Mouse (Mus musculus): ENCODE measurements around the gene Cse1l. TPM values are rescaled to one million over a fixed set of nuclear protein-coding genes. Genes with fewer than 3 reads are reported as not detected.

Gene Cse1l
- polyA plus RNA-seq (2012; rRNA removed) = 77.9 and 78.5 TPM in 2 replicates

DNA sequence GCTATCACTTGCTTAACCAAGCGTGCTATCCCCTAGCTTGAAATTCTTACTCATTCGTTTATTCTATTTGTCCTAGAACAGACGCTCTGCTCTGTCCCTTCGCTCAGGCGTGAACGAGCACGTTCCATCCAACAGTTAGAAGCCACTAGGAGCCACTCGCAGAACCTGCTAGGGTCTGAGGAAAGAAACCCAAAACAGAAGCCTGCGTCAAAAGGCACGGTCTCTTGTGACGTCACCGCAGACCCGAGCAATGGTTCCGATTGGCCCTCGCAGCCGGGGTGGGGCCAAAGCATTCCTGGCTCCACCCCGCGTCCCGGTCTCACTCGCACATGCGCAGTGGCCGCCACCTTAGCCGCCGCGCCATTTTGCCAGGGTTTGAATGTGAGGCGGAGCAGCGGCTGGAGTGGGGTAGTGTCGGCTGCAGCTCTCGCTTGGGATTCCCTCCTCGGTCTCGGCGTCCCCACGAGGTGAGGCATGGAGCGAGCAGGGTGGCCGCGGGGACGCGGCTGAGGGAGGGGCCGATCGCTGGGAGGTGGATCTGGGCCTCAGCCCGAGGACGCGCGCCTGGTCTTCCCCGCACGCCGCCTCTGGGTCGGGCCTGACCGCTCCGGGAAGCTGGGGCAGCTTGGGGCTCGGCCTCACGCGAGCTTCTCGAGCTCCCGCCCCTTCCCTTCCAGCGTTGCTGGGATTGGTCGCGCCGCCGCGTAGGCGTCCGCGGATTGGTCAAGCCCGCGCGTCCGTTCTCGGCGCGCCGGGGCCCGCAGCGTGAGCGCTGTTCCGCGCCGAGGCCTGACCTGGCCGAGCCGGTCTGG is at the start of gene Cse1l:
Cse1l (plus strand) TSS at position 330 of the 812 bp plus-strand sequence.
- TF ChIP-seq CTCF (IDR thresholded peaks at IDR 0.05; ENCODE audit: borderline replicate concordance, extremely low read depth, insufficient read depth, insufficient read length) (no peak), POLR2A (IDR thresholded peaks at IDR 0.05; ENCODE audit: borderline replicate concordance, extremely low read depth, insufficient read depth, insufficient read length, poor library complexity, severe bottlenecking) (peak; percentile 58; the same call in 1 of the 2 replicates)

DNA sequence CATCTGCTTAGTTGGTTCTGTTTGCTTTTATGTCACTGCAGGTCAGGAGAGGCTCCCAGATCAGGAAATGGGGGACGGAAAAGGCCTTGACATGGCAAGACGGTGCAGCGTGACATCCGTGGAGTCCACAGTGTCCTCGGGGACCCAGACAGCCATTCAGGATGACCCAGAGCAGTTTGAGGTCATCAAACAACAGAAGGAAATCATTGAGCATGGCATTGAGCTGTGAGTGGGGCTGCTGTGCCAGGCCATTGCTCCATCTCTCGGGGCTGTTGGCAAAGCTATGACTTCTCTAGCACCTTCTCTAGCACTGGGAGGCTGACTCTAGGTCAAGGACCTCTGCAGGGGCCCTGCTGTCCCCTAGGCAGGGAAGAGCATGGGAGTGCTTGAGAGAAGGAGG is 49.5 kb upstream of the Cse1l start:
- TF ChIP-seq POLR2A (IDR thresholded peaks at IDR 0.05; ENCODE audit: borderline replicate concordance, extremely low read depth, insufficient read depth, insufficient read length, poor library complexity, severe bottlenecking) (no peak), CTCF (IDR thresholded peaks at IDR 0.05; ENCODE audit: borderline replicate concordance, extremely low read depth, insufficient read depth, insufficient read length) (no peak)
- DNase-seq (ENCODE audit: low read depth) = no peak

More for the DNA sequence above, at the start of gene Cse1l:
- DNase-seq (ENCODE audit: low read depth) = peak; percentile 98

DNA sequence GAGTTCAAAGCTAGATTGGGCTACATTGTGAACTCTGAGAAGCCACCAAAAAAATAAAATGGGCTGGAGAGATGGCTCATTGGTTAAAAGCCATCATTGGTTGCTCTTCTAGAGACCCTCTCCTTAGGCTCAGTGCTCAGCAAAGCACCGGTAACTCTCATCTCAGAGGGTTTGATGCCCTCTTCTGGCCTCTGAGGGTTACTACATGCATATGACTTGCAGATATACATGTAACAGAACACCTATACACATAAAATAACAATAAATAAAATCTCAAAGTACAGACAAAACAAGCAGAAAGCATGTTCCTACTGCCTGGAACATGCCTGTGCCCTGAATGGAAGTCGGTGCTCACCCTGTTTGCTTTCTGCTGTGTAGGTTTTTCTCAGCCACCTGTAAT is 48.7 kb upstream of the Cse1l start:
- peak; percentile 37 for DNase-seq (ENCODE audit: low read depth)
- TF ChIP-seq POLR2A (IDR thresholded peaks at IDR 0.05; ENCODE audit: borderline replicate concordance, extremely low read depth, insufficient read depth, insufficient read length, poor library complexity, severe bottlenecking) (no peak), CTCF (IDR thresholded peaks at IDR 0.05; ENCODE audit: borderline replicate concordance, extremely low read depth, insufficient read depth, insufficient read length) (peak; percentile 40; the same call in 1 of the 2 replicates)

- TF ChIP-seq POLR2A (IDR thresholded peaks at IDR 0.05; ENCODE audit: borderline replicate concordance, extremely low read depth, insufficient read depth, insufficient read length, poor library complexity, severe bottlenecking) = no peak
- no peak for TF ChIP-seq CTCF (IDR thresholded peaks at IDR 0.05; ENCODE audit: borderline replicate concordance, extremely low read depth, insufficient read depth, insufficient read length)
- DNase-seq (ENCODE audit: low read depth) = no peak
Measured at GRCm38 (mm10) chr2:166859214-166859613, 46.6 kb upstream of the Cse1l start.

GRCm38 (mm10) chr2:166862505-166862904 is 43.3 kb upstream of the Cse1l start:
- no peak for DNase-seq (ENCODE audit: low read depth)
- TF ChIP-seq CTCF (IDR thresholded peaks at IDR 0.05; ENCODE audit: borderline replicate concordance, extremely low read depth, insufficient read depth, insufficient read length) (no peak), POLR2A (IDR thresholded peaks at IDR 0.05; ENCODE audit: borderline replicate concordance, extremely low read depth, insufficient read depth, insufficient read length, poor library complexity, severe bottlenecking) (no peak)

DNA sequence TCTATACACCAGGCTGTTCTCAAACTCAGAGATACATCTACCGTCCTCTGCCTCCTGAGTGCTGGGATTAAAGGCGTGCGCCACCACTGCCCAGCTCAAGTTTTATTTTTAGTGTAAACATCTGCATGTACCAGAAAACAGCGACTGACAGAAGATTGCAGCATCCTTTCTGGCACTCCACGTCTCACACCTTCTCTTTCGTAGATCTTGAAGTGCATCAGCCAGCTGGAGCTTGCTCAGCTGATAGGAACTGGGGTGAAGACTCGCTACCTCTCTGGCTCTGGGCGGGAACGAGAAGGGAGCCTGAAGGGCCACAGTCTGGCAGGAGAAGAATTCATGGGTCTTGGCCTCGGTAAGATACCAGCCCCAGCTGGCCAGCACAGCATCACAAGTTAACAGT is 40.4 kb upstream of the Cse1l start:
- no peak for DNase-seq (ENCODE audit: low read depth)
- TF ChIP-seq CTCF (IDR thresholded peaks at IDR 0.05; ENCODE audit: borderline replicate concordance, extremely low read depth, insufficient read depth, insufficient read length) (no peak), POLR2A (IDR thresholded peaks at IDR 0.05; ENCODE audit: borderline replicate concordance, extremely low read depth, insufficient read depth, insufficient read length, poor library complexity, severe bottlenecking) (no peak)

DNA sequence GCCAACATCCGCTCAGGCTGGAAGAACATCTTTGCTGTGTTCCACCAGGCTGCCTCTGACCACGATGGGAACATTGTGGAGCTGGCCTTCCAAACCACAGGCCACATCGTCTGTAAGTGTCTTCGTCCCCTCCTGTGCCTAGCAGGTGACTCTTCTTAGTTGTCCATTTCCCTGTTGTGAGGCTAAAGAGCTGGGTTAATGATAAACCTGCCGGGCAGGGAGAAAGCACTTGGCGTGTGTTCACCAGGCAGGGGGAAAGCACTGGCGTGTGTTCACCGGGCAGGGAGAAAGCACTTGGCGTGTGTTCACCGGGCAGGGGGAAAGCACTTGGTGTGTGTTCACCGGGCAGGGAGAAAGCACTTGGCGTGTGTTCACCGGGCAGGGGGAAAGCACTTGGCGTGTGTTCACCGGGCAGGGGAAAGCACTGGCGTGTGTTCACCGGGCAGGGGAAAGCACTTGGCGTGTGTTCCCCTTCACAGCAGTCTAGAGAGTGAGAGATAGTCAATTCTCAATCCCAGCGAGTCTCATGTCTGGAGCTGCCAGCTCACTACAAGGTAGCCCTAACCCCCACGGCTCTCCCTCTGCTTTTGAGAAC is 35.5 kb upstream of the Cse1l start:
- no peak for DNase-seq (ENCODE audit: low read depth)
- TF ChIP-seq POLR2A (IDR thresholded peaks at IDR 0.05; ENCODE audit: borderline replicate concordance, extremely low read depth, insufficient read depth, insufficient read length, poor library complexity, severe bottlenecking) (no peak), CTCF (IDR thresholded peaks at IDR 0.05; ENCODE audit: borderline replicate concordance, extremely low read depth, insufficient read depth, insufficient read length) (no peak)

- TF ChIP-seq POLR2A (IDR thresholded peaks at IDR 0.05; ENCODE audit: borderline replicate concordance, extremely low read depth, insufficient read depth, insufficient read length, poor library complexity, severe bottlenecking) (no peak), CTCF (IDR thresholded peaks at IDR 0.05; ENCODE audit: borderline replicate concordance, extremely low read depth, insufficient read depth, insufficient read length) (no peak)
- DNase-seq (ENCODE audit: low read depth) = no peak
Measured at GRCm38 (mm10) chr2:166870899-166871298, 34.9 kb upstream of the Cse1l start.

DNA sequence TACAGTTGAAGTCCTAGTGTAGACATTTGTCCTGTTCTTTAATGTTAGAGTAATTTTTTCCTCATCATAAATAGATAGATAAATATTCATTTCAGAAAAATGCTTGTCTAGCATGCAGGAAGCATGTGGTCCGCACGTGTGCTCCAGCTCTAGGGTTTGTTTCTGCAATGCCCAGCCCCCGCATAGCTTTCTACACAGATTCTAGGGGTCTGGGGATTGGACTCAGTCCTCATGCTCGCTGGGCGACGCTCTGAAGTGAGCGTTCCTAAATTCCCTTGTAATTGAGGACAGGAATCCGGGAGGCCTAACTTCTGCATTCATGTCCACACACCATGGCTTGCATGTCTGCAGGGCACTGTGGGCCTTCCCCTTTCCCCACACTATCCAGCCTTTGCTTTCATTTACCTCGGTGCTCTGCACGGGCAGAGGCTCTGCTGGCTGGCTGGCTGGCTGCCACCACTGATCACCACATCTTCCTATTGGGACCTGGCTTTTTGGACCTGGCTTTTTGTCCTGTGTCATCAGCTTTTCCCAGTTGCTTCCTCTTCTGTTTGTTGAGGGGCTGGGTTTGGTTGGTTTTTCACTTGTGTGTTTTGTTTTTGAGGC is 31.1 kb upstream of the Cse1l start:
- TF ChIP-seq CTCF (IDR thresholded peaks at IDR 0.05; ENCODE audit: borderline replicate concordance, extremely low read depth, insufficient read depth, insufficient read length) = no peak
- TF ChIP-seq POLR2A (IDR thresholded peaks at IDR 0.05; ENCODE audit: borderline replicate concordance, extremely low read depth, insufficient read depth, insufficient read length, poor library complexity, severe bottlenecking) = no peak
- DNase-seq (ENCODE audit: low read depth) = no peak

DNA sequence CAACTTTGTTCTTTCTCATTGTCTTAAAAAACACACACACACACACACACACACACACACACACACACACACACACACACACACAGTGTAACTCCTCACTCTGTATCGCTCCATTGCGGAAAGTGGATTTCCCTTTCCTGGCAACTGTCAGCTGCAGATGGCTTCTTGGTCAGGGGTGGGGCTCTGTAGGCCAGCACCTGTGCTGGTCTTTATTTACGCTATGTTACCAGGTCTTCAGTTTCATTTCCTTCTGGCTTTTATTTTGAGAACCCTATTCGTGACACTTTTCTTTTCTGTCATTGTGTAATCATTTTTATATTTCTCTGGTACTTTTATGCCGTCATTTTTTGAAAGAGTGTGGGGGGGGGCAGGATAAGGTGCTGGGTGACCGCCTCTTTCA is 30.3 kb upstream of the Cse1l start:
- TF ChIP-seq CTCF (IDR thresholded peaks at IDR 0.05; ENCODE audit: borderline replicate concordance, extremely low read depth, insufficient read depth, insufficient read length) = no peak
- TF ChIP-seq POLR2A (IDR thresholded peaks at IDR 0.05; ENCODE audit: borderline replicate concordance, extremely low read depth, insufficient read depth, insufficient read length, poor library complexity, severe bottlenecking) = no peak

GRCm38 (mm10) chr2:166876331-166876730 is 29.5 kb upstream of the Cse1l start:
- no peak for DNase-seq (ENCODE audit: low read depth)
- TF ChIP-seq CTCF (IDR thresholded peaks at IDR 0.05; ENCODE audit: borderline replicate concordance, extremely low read depth, insufficient read depth, insufficient read length) (no peak), POLR2A (IDR thresholded peaks at IDR 0.05; ENCODE audit: borderline replicate concordance, extremely low read depth, insufficient read depth, insufficient read length, poor library complexity, severe bottlenecking) (no peak)

More for the DNA sequence above, 30.3 kb upstream of the Cse1l start:
- no peak for DNase-seq (ENCODE audit: low read depth)

Measured in brain, embryonic 14.5 days (tissue).